Mouse (Mus musculus) neural tube, embryonic 14.5 days (tissue): ENCODE results near the gene Irs1. TPM values are rescaled to one million over a fixed set of nuclear protein-coding genes. Genes with fewer than 3 reads are reported as not detected.
A peak's percentile ranks its signal among the peaks of the same experiment; 100 is the strongest.

Experiments
- ATAC-seq: fragments of 200-750 bp; cut with Nextera tagmentation; 2 replicates; pipeline ENCODE4 v1.8.0; 2017; ENCODE audit warnings: low read depth, mild to moderate bottlenecking, moderate TSS enrichment, moderate library complexity
- H3K27ac ChIP-seq: fragments of 300-500 bp; sonication (generic); 2 replicates; pipeline ENCODE4 v1.5.1; 2014; ENCODE audit warnings: low read depth, mild to moderate bottlenecking, control low read depth, low read length, moderate library complexity, mixed read lengths
- H3K27me3 ChIP-seq: fragments of 300-500 bp; sonication (generic); 2 replicates; pipeline ENCODE4 v1.6.1; 2014; ENCODE audit warnings: low read length; ENCODE audit not compliant: control insufficient read depth, insufficient read depth
- H3K36me3 ChIP-seq: fragments of 300-500 bp; sonication (generic); 2 replicates; pipeline ENCODE4 v1.6.1; 2014; ENCODE audit warnings: low read length, mixed read lengths; ENCODE audit not compliant: control insufficient read depth, insufficient read depth
- H3K4me1 ChIP-seq: fragments of 300-500 bp; sonication (generic); 2 replicates; pipeline ENCODE4 v1.6.1; 2014; ENCODE audit warnings: low read length; ENCODE audit not compliant: control insufficient read depth, insufficient read depth
- H3K4me2 ChIP-seq: fragments of 300-500 bp; sonication (generic); 2 replicates; pipeline ENCODE4 v1.6.1; 2014; ENCODE audit warnings: mild to moderate bottlenecking, low read depth, low read length, control low read depth
- H3K4me3 ChIP-seq: fragments of 300-500 bp; sonication (generic); 2 replicates; pipeline ENCODE4 v1.5.1; 2014; ENCODE audit warnings: low read depth, low read length, control low read depth, mixed read lengths
- H3K9ac ChIP-seq: fragments of 300-500 bp; sonication (generic); replicated peaks from 2 replicates; pipeline ENCODE4 v1.6.1; 2014; ENCODE audit warnings: low read depth, mild to moderate bottlenecking, control low read depth, low read length, mixed read lengths
- H3K9me3 ChIP-seq: fragments of 300-500 bp; sonication (generic); 2 replicates; pipeline ENCODE4 v1.6.1; 2016; ENCODE audit warnings: low read length; ENCODE audit not compliant: control insufficient read depth
- WGBS: fragments of 180-500 bp; shearing (Covaris S2); extraction: QIAGEN DNeasy Blood & Tissue Kit; methylation state at CpG from one replicate; pipeline ENCODE4 v1.1.7; 2014; 5-methylcytosine and 5-hydroxymethylcytosine counted together
- polyA plus RNA-seq: library from polyadenylated mRNA; unstranded; fragments of >200 nt; fragmentation: Nextera tagmentation; extraction: Ambion mirVana; gene quantifications from 2 replicates; pipeline ENCODE4 v1.2.1, GENCODE M21; 2014

The Irs1 gene
- polyA plus RNA-seq, 1 experiment from 2014 or later = 9.4 TPM

DNA sequence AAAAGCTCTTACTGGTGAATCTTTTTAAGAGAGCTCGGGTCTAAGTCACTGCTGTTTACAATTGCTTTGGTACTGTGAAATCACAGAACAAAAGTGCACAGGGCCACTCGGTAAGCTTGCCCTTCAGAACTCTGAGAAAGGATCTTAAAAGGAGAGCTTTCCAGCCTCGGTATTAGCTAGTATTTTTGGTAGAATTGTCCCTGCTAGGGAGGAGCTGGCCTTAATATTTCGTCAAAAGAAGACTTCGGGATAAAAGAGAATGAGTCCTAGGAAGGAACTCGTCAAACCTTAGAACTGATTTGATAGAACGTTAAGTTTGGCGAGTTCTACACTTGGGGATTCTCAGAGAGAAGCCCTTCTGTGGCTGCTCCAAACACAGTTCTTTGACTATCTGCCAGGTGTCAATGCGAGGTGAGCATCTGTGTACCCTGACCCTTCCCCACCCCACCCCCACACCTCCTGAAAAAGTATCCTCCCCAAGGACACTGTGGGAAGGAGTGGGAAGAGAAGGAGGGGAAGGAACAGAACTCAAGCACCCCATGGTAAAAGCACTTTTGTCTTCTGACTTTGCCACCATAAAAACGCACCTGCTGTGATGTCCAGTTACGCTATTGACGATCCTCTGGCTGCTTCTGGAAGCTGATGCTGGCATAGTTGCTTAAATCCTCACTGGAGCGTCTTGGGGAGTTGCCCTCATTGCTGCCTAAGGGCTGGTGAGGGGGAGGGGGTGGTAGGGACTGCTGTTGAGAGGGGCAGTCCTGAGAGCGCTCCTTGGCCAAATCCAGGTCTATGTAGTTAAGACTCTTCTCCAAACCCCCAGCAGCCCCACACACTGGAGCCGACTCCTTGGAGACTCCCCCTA, 4.8 kb downstream of the Irs1 start:
- no peak for ATAC-seq
- peaks cover 44% of the 10 kb centered on the region for H3K4me1 ChIP-seq
- H3K9ac ChIP-seq = peak overlapping the region; percentile 54
- H3K27ac ChIP-seq = peak overlapping the region; percentile 39
- no peaks in the 10 kb centered on the region; the same call in 1 of the 2 replicates for H3K36me3 ChIP-seq
- H3K27me3 ChIP-seq = no peaks in the 10 kb centered on the region
- H3K9me3 ChIP-seq = no peaks in the 10 kb centered on the region
- peak overlapping the region; percentile 44 for H3K4me3 ChIP-seq
- WGBS = 6% methylated on average over 15 of the region's 15 CpGs
- peak overlapping the region; percentile 84 for H3K4me2 ChIP-seq

DNA sequence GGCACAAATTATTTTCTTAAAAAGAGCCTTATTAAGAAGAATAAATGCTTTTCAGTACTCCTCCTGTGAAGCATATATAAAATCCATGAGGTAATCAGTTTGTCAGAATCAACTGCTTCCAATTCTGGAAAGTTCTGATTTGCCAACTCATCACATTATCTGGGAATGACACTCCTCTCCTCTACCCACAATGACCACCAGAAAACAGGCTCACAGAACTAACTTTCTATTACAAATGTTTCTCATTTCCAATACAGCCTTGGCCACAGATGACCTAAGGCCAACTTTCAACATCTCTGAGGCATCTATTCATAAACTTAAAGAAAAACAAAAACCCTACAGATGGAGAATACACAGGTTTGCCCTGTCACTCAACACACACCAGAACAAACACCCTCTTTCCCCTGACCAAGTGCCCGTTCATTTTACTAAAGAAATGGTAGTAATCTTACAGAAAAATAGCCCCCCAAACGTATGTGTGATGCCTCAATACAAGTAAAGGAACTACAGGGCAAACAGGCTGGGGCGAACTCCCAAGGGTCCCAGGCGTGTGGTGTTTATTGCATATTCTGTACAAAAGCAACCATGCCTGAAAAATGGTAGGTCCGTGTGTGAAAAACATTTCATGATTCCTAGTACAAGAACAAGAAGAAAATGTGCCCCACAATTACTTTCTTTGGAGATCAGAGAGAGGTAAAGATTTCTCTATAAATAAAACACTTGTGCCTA, 5.6 kb downstream of the Irs1 start:
- Histone ChIP-seq H3K27ac (peak overlapping the region; percentile 23; the same call in 1 of the 2 replicates), H3K9me3 (no peaks in the 10 kb centered on the region), H3K27me3 (no peaks in the 10 kb centered on the region), H3K4me1 (peaks cover 44% of the 10 kb centered on the region), H3K9ac (peak overlapping the region; percentile 54; the same call in 1 of the 2 replicates), H3K4me2 (peak overlapping the region; percentile 84), H3K4me3 (peak overlapping the region; percentile 44), H3K36me3 (no peaks in the 10 kb centered on the region; the same call in 1 of the 2 replicates)
- WGBS = 5% methylated on average over 5 of the region's 5 CpGs
- no peak for ATAC-seq

DNA sequence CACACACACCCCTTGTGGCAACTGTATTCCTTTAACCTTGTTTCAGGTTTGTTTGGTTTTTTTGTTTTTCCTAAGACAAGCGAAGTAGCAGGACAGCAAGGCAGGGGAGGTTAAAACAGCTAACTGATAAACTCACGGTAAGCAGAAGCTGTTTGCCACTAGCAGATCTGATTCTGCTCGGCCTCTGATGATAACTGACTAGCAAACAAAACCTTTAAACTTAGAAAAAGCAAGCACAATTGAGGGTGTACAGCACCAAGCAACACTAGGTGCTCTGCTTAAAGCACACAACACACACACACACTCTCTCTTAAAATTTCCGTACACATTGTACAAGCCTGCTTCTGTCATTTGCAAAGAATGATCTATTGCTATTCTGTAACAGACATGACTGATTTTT, 6.8 kb downstream of the Irs1 start:
- H3K4me3 ChIP-seq = peak overlapping the region; percentile 44
- H3K36me3 ChIP-seq = no peaks in the 10 kb centered on the region; the same call in 1 of the 2 replicates
- 13% methylated on average over 4 of the region's 4 CpGs for WGBS
- H3K9me3 ChIP-seq = no peaks in the 10 kb centered on the region
- H3K4me1 ChIP-seq = peaks cover 42% of the 10 kb centered on the region
- no peaks in the 10 kb centered on the region for H3K27me3 ChIP-seq
- peak overlapping the region; percentile 53 for H3K9ac ChIP-seq
- H3K4me2 ChIP-seq = peak overlapping the region; percentile 84
- no peak for ATAC-seq
- peak overlapping the region; percentile 93 for H3K27ac ChIP-seq

DNA sequence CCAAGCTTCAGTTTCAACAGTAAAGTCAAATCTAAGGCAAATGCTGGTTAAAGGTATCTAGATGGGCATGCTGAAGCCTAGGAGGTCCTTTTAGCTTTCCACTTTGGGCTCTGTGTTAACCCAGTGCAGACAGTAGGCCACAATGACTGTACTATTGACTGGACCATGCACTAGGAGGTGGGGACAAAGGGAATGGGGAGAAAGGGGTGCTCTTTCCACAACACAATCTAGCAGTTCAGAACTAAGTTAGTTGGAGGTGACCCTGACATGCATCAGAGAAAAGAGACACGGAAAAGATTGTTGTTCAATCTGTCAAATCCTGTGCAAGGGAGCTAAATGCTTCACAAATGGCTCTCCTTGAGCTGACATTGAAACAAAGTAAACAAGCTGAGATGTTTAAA, 7.3 kb downstream of the Irs1 start:
- Histone ChIP-seq H3K9me3 (no peaks in the 10 kb centered on the region), H3K27me3 (no peaks in the 10 kb centered on the region), H3K9ac (peak overlapping the region; percentile 53; the same call in 1 of the 2 replicates), H3K4me2 (peak overlapping the region; percentile 84), H3K4me1 (peaks cover 37% of the 10 kb centered on the region), H3K4me3 (peak overlapping the region; percentile 44), H3K27ac (peak overlapping the region; percentile 93), H3K36me3 (no peaks in the 10 kb centered on the region; the same call in 1 of the 2 replicates)
- ATAC-seq = peak; percentile 19; the same call in 1 of the 2 replicates
- 0% methylated on average over 1 of the region's 1 CpGs for WGBS

DNA sequence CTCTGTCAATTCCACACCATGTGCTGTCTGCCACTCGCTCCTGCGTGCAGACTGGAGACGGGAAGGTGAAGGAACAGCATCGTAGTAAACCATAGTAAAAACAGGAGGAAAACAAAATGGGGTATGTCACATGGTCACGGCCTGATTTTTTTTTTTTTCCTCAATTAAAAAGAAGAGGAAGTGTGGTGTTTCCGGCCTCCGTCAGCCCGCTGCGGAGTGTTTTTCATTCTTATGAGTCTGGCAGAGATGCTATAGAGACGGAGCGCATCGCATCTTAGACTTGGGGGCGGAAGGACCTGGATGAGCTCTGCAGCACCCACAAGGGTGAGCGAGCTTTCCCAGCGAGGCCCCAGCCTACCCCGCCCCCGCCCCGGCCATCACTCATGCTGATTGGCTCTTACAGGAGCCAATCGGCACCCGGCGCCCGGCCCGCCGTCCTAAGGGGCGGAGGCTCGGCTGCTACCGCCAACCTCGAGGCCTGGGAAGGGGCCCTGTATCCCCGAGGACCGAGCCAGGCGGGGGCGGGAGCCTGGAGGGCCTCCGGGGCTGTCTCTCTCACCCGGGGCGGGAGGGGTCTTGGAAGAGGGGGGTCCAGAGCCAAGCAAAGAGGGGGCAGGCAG, 8.1 kb downstream of the Irs1 start:
- Histone ChIP-seq H3K4me3 (peak overlapping the region; percentile 44), H3K4me1 (peaks cover 29% of the 10 kb centered on the region), H3K4me2 (peak overlapping the region; percentile 84), H3K9ac (peak overlapping the region; percentile 53), H3K27me3 (no peaks in the 10 kb centered on the region), H3K9me3 (no peaks in the 10 kb centered on the region), H3K36me3 (no peaks in the 10 kb centered on the region; the same call in 1 of the 2 replicates), H3K27ac (peak overlapping the region; percentile 93)
- ATAC-seq = peak; percentile 98
- 1% methylated on average over 35 of the region's 35 CpGs for WGBS

DNA sequence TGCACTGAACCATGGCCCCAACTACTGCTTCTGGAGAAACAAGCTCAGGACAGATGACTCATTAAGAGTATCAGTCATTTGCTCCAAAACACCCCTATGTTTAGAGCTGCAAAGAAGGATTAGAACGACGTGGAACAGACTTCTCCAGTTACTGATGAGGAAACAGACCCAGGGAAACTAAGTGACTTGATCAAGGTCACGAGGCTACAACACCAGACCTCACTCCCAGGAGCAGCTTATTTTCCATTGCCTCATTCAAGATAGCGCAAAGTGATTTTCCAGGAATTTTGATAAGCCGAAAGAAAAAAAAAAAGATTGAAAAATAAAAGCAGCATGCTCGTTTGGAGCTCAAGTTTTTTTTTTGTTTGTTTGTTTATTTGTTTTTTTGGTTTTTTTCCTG, 9.4 kb downstream of the Irs1 start:
- Histone ChIP-seq H3K4me2 (peak overlapping the region; percentile 84; the same call in 1 of the 2 replicates), H3K9ac (no peak overlapping the region), H3K36me3 (0 out of 2 replicates have a peak, but pooled peaks cover 3% of the 10 kb centered on the region), H3K27ac (no peak overlapping the region), H3K9me3 (no peaks in the 10 kb centered on the region), H3K4me3 (no peak overlapping the region), H3K27me3 (no peaks in the 10 kb centered on the region), H3K4me1 (peaks cover 16% of the 10 kb centered on the region)
- 81% methylated on average over 6 of the region's 6 CpGs for WGBS
- no peak for ATAC-seq

DNA sequence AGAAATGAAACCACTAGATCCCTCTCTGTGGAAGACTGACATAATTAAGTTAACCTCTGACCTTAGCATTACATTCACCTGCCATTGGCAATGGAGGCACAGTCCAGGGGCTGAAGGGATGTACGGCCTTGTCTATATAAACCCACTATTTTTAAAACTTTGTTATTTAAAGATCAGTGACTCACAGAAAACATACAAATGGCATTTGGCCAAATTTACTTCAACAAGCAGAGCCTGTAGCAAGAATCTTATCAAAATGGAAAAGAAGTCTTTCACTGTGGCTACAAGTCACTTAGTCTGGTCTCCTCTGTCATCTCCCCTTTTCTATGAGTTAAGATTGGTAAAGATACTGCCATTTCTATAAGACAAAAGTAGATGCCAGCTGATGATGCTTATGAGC, 11.4 kb downstream of the Irs1 start:
- no peaks in the 10 kb centered on the region for H3K9me3 ChIP-seq
- ATAC-seq = no peak
- H3K4me2 ChIP-seq = no peak overlapping the region
- H3K27ac ChIP-seq = no peak overlapping the region
- H3K4me3 ChIP-seq = no peak overlapping the region
- H3K27me3 ChIP-seq = no peaks in the 10 kb centered on the region
- H3K4me1 ChIP-seq = peaks cover 11% of the 10 kb centered on the region; the same call in 1 of the 2 replicates
- 83% methylated on average over 1 of the region's 1 CpGs for WGBS
- 0 out of 2 replicates have a peak, but pooled peaks cover 6% of the 10 kb centered on the region for H3K36me3 ChIP-seq
- no peak overlapping the region for H3K9ac ChIP-seq

DNA sequence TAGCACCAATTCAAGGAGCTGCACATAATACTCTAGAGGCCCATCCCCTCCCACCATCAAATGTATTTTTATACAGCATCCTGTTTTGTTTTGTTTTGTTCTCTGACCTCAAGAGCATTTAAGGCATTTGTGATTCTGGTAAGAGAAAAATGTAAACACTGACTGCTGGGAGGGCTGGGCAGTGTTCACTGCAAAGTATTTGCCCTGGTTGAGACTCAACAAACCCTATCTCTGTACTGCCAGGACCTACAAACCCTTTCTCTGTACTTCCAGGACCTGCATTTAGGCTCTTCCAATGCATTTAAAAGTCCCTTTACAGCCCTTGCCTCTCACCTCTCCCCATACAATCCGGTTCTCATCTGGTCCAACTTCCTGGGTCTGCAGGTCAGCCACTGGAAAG, 16.9 kb downstream of the Irs1 start:
- Histone ChIP-seq H3K4me1 (no peaks in the 10 kb centered on the region), H3K9ac (no peak overlapping the region)

More for the DNA sequence above, 16.9 kb downstream of the Irs1 start:
- H3K4me3 ChIP-seq = no peak overlapping the region
- no peaks in the 10 kb centered on the region for H3K27me3 ChIP-seq
- H3K36me3 ChIP-seq = peaks cover 6% of the 10 kb centered on the region; the same call in 1 of the 2 replicates
- WGBS = 15% methylated on average over 1 of the region's 1 CpGs
- H3K27ac ChIP-seq = no peak overlapping the region
- H3K9me3 ChIP-seq = no peaks in the 10 kb centered on the region
- no peak for ATAC-seq
- H3K4me2 ChIP-seq = no peak overlapping the region
